Mouse (Mus musculus) testis, postnatal 10 days (tissue): ENCODE data around the gene Fbf1.

ENCODE experiments used
- DNase-seq: peaks from one replicate; pipeline ENCODE4 v3.0.0; 2021; ENCODE audit warnings: low spot score

The Fbf1 gene

DNA sequence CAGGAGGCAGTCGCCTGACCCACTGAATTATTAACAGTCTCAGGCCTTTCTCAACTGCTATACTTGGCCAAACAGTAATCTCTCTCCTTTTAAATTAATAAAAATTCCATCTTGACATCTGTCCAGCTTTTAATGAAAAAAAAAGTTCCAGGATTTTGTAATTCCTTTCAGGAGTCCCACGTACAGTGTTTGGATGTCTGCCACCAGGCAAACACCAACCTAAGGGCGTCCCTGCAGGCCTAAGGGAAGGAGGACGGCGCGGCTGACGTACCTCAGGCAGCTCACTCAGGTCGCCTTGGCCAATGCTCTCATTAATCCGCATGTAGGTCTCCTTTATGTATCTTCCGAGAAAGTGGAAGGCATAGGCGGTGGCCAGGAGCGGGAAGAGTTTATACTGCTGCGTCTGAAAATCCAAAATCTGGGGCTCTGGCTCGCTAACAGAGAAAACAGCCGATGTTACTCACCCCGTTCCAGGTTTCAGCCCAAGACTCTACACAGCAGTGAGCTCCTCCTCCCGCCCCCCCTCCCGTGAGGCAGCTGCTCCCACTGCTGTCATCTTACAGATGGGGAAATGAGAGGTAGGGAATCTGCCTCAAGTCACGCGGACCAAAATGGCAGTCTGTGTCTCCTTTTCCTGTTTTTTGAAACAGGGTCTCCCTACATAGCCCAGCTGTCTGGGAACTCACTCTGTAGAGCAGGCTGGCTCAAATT is 10.6 kb upstream of the Fbf1 start:
- DNase-seq = no peak

DNA sequence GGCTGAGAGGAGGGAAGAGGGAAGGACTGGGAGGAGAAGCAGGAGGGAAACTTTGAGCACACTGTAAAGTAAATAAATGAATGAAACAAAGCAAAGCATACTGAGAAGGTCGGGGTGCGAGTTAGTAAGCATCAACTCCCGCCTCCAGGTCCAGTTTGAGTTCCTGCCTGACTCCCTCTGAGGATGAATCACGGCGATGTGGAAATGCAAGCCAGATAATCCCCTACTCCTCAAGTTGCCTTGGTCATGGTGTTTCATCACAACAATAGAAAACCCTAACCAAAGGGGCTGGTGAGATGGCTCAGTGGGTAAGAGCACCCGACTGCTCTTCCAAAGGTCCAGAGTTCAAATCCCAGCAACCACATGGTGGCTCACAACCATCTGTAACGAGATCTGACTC is 8.0 kb upstream of the Fbf1 start:
- DNase-seq = no peak

DNA sequence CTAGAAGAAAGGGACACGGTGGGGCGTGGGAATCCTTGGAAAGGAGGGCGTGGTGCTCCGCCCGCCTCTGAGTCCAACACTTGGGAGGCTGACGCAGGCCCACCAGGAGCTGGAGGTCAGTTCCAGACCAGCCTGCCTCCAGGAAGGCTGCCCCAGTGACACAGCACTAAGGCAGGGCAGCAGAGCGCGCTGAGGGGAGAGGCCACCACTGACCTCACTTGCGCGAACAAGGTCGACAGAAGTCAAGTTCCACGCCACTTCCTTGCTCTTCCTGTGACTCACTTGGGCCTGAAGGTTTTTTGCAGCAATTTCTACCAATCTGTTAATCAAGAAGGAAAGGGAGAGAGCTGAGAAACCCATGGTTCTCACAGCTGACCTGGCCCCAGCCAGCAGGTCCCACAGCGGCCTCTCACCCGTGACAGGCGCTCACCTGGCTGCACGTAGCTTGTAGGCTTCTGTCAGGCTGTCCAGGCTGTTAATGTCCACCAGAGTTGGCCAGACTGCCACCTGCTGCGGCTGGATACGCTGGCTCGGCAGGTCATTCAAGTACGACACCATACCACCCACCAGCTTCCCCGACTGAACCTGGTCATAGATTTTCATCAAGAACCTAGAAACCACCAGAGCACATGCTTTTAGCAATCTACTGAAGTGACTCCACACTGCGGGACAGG is 6.9 kb upstream of the Fbf1 start:
- DNase-seq = no peak

DNA sequence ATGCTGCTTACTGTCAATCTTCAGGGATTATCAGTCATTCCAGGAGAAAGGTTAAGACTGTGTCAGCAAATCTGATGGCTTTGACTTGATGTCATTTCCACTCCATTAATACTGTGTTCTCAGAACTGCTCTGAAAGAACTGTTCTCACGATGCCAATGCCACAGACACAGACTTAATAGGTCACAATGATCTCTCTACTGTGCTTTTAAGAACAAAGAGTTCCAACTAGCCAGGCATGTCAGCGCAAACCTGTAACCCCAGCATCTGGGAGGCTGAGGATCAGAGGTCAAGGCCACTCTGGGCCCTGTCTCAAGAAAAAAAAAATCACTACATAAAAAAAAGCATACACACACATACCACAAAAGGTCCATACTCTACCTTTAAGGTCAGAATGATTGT is 4.0 kb upstream of the Fbf1 start:
- DNase-seq = no peak

DNA sequence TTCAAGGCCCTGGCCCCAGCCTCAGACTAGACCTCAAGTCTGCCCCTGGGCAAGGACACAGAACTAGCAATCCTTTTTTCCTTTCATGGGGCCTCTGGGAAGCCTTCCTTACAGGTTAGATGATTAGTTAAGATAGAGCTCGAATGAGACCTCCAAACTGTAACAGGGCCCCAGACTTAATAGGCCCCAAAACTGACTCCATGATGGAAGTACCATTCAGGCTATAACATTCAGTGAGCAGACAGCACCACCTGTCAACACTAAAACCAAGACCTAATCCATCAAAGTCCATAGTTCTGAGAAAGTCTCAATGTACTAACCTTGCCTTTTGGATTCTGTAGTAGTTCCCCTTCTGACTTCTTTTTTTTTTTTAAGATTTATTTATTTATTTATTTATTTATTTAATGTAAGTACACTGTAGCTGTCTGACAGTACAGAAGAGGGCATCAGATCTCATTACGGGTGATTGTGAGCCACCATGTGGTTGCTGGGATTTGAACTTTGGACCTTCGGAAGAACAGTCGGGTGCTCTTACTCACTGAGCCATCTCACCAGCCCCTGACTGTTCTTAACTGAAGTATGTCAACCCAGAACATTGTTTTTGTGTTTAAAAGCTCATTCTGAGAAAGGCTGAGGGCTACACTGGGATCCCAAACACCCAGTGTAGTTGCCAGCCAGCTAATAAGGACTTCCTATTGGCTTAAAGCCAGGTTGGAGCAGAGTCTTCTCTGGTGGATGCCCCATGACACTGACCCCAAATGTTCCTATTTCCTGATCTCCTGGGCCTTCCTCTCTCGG is 2.2 kb upstream of the Fbf1 start:
- DNase-seq = no peak

DNA sequence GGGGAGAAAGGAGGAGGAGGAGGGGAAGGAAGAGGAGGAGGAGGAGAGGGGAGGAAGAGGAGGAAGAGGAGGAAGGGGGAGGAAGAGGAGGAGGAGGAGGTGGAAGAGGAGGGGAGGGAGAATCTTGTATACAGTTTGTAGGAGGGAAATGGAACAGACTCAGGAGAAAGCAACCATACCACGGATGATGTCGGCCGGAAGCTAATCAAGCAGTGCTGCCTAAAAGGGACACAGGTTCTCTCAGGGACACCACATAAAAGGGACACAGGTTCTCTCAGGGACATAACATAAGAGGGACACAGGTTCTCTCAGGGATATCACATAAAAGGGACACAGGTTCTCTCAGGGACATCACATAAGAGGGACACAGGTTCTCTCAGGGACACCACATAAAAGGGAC is 1.2 kb upstream of the Fbf1 start:
- no peak for DNase-seq

DNA sequence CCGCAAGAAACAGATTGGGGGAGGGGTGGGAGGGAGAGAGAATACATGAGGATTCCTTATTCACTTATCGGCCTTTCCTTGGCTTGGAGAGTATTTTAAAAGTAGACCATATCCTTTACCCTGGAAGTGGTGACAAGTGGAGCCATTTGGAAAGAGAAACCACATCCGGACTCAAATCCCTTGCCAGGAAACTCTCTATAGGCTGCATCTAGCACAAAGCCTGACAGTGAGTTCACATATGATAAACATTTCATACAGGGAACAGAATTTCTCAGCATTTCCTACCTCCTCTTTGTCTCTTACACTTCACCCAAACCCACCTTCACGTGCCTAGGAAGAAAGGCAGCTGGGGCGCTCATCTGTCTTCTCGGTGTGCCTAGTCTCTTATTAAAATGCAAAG is 734 bp downstream of the Fbf1 start:
- DNase-seq = no peak

DNA sequence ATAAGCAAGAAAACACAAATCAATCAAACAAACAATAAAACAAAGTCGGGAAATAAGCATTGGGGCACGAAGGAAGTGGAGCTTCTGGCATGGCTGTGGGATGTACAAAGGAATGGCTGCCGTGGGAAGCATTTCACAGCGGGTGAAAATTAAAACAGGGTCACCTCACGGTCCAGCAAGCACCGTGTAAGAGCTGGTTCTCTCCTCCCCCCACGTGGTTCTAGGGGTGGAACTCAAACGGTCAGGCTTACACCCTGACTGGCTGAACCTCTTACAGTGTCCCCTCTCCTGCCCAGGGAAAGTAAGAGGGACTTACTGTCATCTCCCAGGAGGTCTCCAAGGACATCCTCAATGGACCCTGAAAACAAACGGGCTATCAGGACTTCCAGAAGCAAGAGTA is 5.0 kb downstream of the Fbf1 start:
- no peak for DNase-seq

DNA sequence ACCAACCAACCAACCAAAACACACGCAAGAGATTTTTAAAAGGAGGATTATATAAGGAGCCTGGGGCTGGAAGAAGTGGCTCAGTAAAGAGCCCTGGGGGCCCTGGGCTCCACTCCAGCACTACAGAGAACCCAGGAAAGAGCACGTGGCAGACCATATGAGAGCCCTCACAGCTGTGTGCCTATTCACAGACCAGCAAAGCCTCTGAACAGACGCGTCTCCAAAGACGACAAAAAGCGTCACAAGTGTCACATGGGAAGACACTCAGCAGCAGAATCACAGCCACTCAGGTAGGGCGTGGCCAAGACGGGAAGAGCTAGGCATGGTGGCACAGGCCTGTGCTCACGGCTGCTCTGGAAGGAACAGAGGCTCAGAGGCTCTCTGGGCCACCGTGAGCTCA is 5.8 kb downstream of the Fbf1 start:
- no peak for DNase-seq

DNA sequence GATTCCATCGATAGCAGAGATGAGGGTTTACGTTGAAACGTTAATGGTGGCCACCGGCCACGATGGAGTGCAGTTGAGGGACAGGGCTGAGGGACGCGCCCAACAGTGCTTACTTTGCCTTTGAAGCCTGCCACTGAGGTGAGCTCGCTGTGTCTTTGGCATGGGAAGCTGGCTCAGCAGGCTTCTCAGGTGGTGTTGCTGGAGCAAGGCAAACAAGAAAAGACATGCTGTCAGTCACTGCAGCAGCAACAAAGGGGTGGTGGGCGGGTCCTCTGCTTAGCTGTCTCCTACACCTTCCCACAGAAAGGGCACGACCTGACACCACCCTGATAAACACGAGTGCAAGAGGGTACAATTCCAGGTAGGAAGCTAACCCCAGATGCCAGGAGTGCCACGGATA is 6.7 kb downstream of the Fbf1 start:
- no peak for DNase-seq

DNA sequence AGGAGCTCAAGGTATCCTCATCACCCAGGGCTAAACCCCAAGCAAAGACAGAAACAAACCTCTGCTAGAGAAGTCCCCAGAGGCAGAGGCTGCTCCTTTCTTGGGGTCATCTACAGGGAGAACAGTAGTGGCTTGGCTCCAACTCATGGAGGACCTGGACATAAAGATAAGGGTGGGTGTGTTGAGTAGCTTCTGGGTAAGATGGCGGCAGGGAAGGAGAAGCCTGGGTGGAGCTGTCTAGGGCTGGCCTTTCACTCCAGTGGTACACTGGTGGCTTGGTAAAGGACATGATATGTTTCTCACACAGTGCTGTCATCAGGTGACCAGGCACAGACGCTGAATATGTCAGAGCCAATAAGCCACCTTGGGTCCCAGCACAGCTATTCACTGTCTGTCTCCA is 17.0 kb downstream of the Fbf1 start:
- DNase-seq = no peak

DNA sequence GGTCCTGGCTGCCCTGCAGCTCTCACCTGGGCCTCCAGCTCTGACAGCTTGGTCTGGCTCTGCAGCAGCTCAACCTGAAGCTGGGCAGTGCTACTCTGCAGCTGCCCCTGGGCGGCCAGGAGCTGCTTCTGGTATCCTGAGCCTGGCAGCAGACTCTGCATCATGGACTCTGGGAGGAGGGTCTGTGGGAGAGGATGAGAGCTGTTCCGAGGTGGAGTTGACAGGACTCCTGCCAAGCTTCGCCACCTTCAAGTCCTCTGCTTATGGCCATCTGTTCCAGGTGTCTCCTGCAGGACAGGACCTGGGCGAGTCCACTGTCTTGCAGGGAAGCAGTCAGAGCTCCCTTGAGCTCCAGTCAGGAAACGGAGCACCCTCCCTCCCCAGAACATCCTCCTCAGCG is 18.6 kb downstream of the Fbf1 start:
- DNase-seq = no peak

DNA sequence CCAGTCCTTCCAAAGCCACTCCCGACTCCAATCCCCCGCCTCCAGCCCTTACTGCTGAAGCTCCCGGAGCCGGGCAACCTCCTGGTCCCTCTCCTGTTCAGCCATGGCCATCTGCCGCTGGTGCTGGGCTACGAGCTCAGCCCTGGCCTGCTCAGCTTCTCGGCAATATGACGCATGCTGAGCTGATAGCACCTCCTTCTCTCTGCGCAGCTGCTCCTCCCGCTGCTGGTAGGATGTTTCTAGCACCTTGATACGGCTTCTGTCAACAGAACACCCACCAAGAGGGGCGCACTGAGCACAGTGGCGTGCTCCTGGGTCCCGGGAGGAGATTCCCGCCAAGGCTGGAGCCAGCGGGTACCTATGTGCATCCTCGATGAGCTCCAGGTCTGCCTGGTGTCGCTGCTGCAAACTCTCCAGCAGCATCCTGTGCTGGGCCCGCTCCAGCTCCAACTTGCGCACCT is 19.2 kb downstream of the Fbf1 start:
- no peak for DNase-seq

DNA sequence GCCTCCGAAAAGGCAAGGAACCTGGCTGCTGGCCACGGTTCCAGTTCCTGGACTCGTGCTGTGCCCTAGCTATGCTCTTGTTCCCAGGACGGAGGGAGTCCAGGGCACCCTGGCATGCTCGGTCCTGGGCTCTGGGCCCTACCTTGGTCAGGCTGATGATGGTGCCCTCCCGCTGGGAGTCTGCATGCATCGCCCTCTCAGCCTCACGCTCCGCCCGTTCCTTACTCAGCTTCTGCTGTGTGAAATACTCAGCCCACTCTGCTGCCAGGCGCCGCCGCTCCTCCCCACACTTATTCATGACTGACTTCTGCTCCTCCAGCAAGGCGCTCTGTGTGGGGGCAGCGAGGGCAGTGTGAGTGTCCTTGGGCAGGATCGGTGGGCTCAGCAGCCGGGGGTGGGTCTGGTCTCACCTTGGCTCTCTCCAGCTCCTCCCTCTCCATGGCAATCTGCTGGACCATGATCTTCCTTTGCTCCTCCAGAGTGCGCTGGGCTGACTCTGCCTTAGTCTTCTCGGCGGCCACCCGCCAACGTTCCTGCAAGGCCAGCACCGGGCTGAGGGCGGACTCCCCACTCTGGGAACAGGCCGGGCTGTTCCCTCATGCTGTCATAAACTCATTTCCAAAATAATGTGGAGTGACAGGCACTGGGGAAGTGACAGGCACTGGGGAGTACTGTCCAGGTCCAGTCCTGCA is 21.5 kb downstream of the Fbf1 start:
- DNase-seq = no peak

DNA sequence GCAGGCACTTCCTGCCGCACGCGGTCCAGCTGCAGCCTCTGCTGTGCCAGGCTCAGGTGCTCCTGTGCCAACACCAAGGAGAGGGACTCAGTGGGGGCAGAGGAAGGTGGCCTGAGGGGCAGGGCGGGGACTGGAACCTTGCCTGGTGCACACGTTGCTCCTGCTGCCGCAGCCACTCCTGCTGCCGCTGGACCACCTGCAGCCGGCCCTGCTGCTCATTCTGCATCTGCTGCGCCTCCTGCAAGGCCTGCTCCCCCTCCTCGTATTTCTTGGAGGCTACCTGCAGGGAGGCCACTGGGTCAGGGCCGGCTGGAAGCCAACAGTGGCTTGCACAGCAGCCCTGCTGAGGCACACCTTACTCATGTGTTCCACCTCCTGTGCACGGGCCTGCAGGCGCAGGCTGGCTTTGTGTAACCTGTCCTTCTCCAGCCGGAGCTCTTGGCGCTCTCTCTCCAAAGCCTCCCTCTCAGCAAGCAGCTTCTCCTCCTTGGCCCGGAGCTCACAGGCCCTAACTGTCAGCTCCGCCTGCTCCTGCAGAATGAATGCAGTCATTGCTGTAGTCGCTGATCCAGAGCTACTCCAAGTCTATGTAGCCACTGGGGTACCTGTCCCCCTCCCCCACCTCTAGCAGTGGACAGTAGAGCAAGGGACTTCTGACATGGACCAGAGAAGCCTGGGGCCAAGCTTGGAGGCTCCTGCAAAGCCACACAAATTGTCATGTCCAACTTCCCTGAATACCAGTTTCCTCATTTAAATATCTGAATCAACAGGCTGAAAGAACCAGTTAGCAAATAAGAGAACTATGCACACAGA is 22.3 kb downstream of the Fbf1 start:
- DNase-seq = no peak

DNA sequence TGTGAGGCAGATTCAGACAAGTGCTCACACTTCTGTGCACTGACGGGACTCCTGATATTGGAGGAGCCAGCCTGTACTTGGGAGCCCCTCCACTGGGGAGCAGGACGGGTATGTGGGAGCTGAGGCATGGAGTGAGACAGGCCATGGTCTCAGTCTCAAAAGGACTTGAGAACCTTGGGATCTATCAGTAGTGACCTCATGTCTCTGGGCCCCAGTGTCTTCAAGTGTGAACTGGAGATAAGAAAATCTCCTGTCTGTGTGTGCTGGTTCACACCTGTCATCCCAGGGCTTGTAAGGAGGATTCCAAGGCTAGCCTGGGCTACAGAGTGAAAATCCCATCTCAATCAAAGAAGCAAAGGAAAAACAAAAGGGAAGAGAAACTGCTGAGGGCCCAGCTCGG is 24.5 kb downstream of the Fbf1 start:
- DNase-seq = no peak

DNA sequence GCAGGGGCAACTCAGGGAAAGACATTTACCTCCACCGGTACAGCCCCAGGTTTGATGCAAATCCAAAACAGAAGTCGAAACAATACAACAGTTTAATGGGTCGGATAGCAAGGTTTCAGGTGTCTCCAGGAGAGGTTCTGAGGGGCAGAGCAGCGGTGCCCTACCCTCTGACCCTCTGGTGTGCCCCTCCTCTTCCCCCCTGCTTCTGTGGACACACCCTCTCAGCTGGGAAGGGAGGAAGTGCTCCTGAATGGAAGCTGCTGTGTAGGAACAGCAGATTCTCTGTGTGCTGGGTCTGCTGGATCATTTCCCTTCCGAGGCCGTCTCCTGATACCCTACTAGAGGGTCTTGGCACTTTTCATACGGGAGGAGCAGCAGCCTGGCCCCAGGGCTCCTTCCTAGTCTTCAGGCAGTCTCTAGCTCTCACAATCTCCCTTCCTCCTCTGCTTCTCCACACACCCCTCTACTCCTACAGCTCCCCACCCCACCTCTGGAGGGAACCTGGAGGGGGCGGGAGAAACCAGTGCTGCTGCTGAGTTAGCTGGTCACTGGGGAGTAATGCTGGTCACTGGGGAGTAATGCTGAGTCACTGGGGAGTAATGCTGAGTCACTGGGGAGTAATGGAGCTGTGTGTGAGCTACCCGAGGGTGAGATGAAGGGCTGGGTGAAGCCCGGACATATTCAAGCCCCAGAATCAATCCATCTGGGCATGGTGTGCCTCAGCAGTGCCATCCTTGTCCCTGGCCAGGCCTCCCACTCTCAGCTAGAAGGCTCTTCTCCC is 25.6 kb downstream of the Fbf1 start:
- no peak for DNase-seq

DNA sequence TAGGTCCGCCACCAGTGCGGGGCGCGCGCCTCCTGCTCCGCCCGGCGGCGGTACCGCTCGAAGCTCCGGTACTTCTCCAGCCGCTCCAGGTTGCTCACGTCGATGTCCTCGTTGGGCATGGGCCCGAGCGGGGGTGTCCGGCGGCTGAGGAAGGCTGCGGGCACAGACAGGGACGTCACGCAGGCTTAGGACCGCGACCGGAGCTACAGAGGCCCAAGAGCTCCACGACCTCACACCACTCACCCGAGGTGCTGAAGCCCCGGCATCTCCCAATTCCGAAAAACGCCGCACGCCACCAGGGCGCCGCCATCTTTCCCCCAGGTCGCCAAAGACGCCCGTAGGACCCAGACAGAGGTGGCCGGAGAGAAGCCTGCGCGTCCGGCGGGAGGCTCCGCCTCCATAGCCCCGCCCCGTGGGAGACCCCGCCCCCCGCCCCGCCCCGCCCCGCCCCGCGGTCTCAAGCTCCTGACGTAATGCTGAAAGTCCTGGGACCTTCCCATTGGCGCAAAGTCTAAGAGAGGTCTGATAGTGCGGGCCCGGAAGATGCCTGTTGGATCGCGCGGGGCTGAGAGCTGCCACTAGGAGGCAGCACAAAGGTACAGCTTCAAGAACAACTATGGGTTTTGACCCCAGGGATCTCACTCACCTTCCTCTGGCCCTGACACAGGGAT is 29.4 kb downstream of the Fbf1 start, which contains the start of gene Mrpl38:
Gene Mrpl38, minus strand, starts transcription at position 401 of the 671 bp plus-strand sequence.
- peak; percentile 90 for DNase-seq

DNA sequence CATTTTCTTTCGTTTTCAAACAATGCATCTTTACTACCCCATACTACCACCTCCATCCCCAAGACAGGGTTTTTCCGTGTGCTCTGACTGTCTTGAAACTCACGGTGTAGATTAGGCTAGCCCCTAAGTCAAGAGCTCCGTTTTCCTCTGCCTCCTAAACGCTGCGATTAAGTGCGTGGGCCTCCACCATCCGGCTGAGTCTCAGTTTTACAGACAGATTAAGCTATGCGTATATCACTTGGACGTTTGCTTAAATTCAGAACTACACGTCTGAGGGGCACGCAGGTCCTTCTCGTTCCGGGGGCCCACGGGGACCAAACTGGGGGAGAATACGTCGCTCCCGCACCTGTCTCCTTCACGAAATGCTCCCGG is 29.9 kb downstream of the Fbf1 start:
- DNase-seq = no peak

DNA sequence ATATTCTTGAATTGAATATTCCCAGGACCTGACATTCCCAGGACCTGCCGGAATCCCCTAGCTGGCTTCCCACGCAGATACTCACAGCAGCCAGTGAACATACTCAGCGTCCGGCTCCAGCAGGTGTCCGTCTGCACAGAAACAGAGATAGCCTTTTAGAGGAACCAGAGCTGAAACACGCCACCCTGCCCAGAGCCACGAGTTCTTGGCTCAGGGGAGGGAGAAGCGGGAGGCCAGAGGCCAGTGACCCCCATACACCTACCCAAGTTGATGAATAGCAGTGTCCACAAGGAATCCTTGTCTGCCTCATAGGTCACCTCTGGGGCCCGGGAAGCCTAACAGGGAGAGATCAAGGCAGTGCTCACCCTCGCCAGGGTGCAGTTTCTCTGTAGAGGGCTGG is 33.8 kb downstream of the Fbf1 start:
- DNase-seq = no peak
